Mouse (Mus musculus): Measurements from ENCODE around the gene Tmem266.

Gene Tmem266

DNA sequence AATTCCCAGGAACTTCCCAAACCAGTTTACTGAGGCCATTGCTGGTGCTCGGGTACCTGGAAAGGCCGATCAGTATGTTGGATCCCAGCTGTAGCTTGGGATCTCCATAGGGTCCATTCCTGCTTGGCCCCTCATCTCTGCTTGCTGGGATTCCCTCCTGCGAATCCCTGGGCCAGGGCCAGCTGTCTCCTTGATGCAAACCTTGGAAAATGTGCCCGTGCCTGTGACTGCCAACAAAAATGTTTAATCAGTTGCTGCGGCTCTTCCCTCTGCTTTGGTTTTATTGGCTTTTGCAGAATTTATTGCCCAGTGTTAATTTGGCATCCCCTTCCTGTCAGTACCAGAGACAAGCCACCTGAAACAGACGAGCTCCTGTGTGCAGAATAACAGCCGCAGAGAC, 75.6 kb downstream of the Tmem266 start:
- DNase-seq (ENCODE audit: low read depth): no peak

DNA sequence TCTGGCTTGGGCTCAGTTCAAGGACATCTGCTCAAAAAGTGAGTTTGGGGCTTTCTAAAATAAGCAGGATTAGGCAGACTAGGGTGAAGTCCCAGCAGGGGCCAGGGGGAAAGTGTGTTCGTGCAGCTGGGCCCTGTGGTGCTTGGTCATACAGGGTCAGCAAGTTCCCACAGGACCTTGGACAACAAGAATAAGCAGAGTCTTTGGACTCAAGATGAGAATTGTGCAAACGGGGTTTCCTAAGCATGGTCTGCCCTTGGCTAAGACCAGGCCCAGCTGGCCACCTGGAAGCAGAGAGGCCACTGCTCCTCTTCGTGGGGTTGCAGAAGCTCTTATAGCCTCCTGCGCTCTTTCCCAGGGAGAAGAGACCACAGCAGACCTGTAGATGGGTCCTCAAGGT, 77.5 kb downstream of the Tmem266 start:
- DNase-seq (ENCODE audit: low read depth): no peak

DNA sequence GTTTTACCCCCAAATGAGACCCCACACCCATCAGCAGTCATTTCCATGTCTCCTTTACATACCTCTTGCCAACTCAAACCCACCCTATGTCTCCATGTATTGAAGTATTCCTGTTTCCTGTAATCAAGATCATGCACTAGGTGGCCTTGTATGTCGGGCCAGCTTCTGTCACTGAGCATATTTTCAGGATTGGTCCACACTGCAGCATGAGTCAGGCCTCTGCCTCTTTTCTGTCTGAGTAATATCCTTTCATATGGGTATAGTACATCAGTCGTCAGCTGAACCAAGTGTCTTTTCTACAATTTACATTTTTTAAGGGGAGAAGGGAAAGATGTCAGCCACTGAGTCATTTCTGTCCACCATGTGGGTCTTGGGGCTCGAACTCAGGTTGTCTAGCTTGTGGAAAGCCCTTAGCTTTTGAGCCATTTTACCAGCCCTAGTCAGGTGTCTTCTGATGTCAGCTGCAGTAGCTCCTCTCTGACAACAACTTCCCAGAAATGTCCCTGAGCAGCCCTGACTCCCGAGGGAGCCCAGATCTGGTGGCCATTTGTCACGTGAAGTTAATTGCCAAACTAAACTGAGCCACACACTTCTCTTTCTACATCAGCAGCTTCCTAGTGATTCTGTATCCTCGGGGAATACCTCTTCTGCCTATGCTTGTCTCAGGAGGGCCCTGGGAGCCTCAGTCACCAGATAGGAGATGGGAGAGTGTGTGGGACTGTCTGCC, 78.4 kb downstream of the Tmem266 start:
- DNase-seq (ENCODE audit: low read depth): no peak

DNA sequence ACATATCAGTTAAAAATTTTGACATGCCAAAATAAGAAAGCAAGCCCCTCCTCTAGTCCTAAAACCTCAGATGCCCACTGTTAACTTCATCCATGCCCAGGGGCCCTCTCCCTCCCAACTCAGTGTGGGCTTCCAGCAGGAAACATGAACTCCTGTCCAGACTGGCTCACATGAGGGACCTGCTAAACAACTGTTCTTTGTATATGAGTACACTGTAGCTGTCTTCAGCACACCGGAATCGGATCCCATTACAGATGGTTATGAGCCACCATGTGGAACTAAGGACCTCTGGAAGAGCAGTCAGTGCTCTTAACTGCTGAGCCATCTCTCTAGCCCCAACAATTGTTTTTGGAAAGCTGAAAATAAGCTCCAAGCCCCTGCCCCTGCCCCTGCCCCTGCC, 80.1 kb downstream of the Tmem266 start:
- no peak for DNase-seq (ENCODE audit: low read depth)

DNA sequence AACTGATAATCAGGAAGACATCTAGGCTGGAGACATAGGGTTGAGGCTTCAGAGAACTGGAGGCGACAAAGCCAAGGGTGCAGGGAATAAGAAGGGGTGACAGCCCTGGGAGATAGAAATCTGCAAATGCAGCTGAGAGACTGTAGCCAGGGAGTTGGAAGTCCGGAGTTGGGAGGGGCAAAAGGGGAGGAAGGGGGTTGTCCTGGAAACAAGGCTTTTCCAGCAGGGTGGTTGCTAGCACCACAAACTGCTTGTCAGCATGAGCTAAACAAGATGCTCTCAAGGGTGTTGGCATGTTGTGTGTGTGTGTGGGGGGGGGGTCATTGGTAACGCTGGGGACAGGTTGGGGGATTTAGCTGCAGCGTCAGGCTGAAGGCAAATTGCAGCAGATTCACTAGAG, 82.1 kb downstream of the Tmem266 start:
- no peak for DNase-seq (ENCODE audit: low read depth)

DNA sequence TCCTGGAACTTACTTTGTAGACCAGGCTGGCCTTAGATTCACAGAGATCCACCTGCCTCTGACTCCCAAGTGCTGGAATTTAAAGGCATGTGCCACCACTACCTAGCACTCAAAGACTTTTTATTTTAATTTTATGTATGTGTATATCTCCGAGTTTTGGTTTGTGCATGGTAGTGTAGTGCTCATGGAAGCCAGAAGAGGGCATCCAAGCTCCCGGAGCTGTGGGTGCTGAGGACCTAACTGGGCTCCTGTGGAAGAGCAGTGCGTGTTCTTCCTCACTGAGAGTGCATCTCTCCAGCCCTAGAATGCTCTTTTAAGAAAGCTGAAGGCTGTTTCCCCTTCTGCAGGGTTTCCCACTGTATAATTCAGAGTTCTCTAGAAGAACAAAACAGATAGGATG, 83.1 kb downstream of the Tmem266 start:
- DNase-seq (ENCODE audit: low read depth): peak; percentile 36

DNA sequence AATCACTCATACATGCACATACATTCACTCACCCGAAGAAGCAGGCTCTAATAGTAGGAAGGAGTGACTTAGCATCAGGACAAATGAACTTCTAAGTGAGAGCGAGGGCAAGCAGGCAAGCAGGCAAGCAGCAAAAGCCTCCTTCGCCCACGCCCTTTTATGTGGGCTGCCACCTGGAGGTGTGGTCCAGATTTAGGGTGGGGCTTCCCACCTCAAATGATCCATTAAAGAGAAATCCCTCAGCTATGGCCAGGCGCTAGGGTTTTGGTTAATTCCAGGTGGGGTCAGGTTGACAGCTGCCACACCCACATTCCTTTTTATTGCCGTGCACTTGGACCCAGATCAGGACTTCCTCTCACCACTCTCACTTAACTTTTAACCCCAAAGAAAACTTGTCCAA, 83.7 kb downstream of the Tmem266 start:
- no peak for DNase-seq (ENCODE audit: low read depth)

DNA sequence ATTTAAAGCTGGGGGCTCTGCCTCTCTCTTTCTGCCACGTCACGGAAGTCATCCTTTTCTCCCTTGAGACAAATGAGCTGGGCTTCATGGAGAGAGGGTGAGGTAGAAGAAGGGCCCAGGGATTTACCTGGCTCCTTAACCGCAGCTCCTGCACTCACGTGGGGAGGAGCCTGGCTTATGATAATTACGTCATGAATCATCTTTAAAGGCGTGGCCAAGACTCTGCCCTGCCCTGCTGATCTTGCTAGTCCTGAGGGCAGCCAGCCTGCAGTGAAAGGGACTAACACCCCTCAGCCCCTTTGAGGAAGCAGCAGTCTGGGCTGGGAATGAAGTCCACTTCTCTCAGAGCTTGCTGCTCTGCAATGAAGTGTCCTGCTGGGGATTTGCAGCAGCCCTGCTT, 84.4 kb downstream of the Tmem266 start:
- no peak for DNase-seq (ENCODE audit: low read depth)

DNA sequence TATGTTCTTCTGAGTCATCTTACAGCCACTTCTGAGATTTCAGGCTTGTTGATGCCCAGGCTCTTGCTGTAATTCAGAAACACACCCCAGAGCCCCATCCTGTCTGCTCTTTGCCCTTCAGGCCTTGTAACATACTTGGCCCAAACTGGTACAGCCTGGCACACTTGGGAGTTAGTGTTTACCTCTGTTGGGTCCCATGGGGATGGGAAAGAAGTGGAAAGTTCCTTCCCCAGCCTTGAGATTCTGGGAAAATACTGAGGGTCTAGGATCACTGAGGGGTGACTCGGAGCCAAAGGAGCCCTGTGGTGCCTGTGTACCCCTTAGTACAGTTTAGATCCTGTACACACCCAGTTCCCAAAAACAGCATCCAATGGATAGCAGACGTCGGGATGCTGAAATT, 95.1 kb downstream of the Tmem266 start:
- DNase-seq (ENCODE audit: low read depth): no peak

DNA sequence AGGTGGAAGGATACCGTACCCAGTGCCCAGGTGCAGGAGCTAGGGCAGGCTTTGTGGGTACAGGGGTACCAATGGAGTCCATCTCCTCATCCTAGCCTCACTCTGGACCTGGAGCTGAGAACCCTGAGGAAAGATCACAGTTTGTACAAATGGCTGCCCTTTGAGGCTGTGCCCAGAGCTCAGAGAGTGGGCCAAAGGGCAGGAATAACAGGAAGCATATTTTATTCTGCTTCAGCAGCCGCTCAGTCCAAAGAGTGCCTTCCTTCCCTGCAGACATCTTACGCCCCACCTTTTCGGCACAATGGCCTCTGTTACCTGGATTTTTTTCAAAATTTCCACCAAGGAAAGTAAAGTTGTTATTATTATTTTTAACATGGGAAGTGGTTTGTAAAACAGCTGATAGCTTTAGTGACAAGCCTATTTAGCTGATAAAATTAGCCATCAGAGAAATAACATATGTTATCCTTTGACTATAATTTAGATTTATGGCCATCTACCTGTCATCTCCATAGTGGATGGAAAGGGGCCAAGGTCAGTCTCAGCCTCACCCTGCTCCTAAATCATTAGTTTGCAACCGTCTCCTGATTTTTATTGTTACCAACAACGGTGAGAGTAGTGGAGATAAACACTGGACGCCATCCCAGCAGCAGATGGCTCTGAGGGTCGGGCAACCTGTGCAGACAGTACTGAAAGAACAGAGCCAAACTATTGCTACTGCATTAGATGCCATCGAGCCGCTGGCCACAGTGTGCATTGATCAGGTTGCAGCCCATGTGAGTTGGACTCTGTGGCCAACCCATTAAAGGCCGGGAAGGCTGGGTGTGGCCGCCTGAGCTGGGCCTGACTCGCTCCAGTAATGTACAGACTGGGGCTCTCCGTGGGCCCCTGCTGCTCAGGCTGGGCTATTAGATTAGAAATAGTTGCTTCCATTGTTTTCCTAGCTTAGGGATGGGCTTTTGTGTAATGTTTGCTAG, 97.0 kb downstream of the Tmem266 start:
- DNase-seq (ENCODE audit: low read depth): no peak

DNA sequence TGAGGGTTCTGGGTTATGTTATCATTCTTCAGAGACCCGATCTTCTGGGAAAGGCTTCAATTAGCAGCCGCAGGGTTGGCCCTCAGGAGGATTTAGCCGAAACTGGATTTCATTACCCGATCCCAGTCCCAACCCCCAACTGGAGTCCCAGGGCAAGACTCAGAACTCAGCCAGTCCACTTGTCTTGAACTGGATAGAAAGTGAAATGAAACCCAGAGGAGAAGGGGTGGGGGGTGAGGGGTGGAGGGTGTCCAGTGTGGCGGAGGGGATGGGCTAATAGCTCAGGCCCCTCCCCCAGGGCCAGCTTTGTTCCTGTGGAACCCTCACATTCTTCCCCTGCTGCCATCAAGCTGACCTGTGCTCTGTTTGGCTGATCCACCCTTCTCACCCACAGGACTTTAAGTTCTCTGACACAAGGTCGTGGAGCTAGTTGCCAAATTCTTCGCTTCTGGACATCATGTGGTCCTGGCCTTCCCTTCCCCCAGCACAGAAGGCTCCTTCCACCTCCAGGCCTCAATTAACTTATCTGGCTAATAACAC, 98.6 kb downstream of the Tmem266 start:
- no peak for DNase-seq (ENCODE audit: low read depth)

DNA sequence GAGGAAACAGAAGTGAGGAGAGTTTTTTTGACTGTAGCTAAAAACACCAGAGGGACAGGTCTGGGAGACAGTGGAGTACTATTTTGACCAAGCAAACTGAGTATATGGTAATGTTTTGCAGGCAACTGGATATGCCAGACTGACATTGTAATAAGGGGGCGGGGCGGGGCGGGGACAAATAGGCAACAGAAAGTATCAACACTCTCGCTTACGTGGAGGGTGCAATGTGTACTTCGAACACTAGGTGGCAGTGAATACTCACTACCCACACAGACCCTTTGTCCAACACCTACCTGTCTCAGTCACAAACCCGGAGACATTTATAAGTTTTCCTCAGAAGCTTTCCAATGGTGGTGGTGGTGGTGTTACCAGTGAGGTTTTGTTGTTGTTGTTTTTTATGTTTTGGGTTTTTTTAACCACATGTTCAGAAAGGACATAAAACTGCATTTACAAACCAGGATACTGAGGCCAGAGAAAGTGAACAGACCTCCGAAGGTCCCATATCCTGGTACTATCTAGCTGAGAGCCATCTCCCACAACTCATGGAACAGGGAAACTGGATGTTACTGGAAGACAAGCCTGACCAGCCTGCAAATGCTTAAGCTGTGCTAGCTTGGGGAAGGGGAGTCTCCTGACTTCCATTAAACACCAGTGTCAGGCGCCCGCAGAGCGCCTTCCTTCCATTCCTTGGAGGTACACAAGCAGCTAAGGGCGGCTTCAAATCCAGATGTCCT, 102.7 kb downstream of the Tmem266 start:
- peak; percentile 88 for DNase-seq (ENCODE audit: low read depth)

DNA sequence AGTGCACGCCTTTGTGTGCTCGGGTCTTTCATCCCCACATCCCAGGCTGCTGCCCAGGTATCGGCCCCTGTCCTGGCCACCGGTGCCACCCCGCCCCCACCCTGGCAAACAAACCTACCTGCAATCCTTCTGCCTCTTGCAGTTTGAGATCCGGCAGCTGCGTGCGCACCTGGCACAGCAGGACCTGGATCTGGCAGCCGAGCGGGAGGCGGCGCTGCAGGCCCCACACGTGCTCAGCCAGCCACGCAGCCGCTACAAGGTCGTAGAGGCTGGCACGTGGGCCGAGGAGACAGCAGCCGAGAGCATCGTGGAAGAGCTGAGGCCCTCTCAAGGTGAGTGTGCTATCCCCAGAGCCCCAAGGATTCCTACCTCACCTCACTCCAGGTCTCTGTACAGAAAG, 103.4 kb downstream of the Tmem266 start:
- DNase-seq (ENCODE audit: low read depth): no peak

DNA sequence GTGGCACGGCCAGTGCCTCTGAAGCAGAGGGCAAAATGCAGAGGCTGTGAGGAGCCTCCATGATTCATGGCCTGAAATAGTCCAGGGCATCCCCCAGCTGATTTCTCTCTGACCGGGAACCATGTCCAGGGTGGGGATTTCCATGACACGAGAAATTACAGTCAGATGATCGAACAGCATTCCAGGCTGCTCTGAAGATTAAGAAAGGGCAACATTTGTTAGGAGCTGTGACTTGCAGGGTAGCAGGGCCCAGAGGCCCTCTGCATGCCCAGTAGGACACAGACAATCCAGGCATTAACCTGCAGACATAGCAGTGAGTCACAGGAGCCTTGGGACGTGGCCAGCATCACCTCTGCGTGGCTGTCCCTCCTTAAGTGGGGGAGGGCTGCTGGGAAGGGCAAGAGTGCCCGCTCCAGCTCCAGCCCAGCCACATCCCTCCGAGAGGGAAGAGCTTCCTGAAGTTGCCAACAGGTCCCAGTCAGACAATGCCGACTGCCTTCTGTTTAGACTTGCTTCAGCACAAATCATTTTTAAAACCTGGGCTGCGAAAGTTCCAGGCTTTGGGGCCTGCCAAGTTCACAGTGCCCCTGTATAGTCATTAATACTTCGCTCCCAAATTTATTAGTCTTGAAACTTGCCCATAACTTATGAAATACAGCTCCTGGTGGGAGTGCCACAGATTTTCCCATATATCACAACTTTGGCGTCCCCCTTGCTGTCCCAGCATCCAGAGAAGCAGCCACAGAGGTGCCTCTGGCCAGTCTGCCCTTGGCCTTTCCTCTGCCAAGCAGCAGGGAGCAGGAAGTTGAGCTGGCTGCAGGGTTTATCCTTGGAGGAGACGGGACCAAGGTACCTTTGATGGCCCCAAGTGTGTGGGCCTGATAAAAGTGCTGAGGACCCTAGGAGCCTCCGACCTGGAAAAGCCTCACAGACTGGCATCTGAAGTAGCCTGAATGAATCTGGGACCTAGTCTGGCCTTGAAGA, 105.9 kb downstream of the Tmem266 start:
- no peak for DNase-seq (ENCODE audit: low read depth)

DNA sequence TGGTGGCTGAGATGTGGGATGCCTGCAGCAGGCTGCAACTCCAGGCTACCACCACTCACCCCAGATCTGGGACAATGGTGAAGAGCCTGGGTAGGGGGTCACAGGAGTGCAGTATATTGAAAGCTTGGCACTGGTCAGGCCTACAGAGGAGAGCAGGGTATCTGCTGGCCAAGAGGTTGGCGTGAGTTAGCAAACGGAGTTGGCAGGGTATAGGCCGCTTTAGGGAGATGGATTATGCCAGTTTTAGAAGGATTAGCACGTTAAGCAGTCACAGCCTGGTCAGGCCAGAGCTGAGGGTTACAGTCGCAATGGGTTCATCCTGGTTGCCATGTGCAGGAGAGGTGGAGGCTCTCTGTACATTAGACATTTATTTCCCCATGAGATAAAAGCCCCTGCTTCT, 107.2 kb downstream of the Tmem266 start:
- no peak for DNase-seq (ENCODE audit: low read depth)

DNA sequence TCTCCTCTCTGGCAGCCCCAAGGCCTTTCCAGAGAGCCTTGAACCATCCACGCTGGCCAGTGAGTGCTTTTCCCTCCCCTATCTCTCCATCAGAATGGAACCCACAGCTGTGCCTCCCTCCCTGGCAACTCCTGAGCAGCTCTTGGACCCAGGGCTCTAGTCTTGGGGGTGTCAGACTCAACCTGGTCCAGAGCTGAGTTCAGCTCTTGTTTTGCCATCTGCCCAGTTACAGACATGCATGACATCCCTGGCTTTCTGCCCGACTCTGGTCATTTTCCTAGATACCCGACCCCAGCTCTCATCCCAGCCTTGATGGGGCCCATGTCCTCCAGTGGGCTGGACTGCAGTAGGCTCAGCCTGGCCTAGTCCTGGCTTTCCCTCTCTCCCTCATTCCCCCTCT, 111.7 kb downstream of the Tmem266 start:
- DNase-seq (ENCODE audit: low read depth): no peak

DNA sequence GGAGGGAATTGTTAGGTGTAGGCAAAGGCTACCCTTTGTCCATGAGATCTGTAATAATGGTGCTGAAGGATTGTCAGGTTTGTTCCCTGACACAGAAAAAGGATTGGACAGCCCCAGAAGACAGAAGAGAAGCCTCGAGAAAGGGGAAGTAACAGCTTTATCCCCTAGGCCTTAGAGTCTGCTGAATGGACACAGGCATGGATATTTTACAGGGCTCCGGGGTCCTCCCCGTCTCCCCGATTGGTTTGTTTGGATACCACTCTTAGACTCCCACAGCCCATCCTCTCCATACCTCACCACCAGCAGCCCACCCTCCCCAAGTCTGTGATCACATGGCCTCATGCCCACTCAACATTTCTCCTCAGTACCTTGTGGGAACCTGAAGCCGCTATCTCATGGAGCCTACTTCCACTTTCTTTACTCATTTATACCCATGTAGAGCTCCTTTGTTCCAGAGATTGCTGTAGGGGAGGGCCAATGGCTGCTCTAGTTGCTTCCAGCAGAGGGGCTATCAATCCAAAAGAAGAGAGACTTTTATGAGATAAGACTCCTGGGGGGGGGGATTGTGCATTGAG, 112.6 kb downstream of the Tmem266 start:
- DNase-seq (ENCODE audit: low read depth): no peak

DNA sequence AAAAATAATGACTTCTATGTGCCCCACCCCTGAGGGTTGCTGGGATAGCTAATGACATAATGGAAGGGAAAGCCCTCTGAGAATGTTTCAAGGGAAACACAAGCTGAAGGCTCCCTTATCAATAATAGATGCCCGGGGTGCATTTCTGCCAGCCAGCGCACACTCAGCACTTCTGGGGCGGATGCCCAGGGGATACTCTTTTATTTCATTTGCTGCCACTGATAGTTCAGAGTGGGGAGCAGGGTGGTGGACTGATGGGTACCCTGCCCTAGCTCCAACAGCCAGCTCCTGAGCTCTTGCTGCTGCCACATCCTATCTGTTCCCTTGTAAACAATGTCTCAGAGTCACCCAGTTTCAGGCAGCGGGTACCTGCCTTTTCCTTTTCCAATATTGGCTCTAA, 120.8 kb downstream of the Tmem266 start:
- DNase-seq (ENCODE audit: low read depth): no peak

DNA sequence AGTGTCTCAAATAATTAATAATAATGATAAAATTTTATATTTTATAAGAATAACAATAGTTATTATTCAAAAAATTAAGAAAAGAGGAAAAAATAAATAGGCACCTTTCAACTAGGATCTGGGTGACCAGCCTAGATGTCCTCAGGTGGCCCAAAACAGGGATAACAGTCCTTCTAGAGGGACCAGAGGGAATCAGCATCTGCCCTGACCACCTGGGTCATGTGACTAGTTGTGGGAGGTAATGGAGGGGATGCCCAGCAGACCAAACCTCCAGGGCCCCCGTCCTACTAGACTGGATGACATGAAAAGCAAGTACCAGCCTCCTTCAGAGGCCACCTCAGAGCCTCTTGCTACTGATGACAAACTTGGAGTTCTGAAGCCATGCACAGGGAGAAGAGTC, 122.4 kb downstream of the Tmem266 start:
- DNase-seq (ENCODE audit: low read depth): no peak

DNA sequence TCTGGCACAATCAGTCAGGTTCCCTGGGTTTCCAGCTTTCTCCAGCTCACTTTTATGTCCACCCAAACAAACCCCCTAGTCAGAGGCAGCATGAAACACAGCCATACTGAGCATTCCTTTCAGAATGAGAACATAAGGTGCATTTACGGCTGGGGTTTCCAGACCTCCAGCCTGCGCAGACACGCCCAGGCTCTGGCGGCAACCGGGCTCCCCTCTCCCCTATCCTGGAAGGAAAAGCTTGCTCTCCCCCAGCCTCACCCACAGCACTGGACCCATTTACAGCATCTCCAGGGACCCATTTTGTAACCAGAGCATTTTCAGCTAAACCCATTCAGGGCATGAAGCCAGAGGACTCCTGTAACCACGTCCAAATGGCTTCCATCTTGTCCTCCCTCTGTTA, 123.3 kb downstream of the Tmem266 start:
- DNase-seq (ENCODE audit: low read depth): no peak

DNA sequence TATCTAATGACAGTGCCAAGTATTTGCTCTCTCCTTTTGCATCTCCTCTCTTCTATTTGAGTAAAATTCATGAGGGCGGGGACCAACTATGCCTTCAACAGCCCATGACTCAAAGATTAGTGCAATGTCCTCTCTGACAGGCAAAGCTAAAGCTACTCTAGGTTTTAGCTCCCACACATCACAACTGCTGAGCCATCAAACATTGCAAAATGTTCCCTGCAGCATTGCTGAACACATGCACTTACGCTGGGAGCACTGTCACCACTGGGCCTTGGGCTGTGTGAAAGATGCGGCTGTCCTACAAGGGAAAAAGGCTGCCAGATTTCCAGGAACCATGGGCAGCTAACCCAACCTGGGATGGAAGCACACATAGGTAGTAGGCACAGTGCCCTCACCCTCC, 124.7 kb downstream of the Tmem266 start:
- DNase-seq (ENCODE audit: low read depth): no peak
